Mouse (Mus musculus): ENCODE measurements around the gene Trim41.

Trim41 gene

DNA sequence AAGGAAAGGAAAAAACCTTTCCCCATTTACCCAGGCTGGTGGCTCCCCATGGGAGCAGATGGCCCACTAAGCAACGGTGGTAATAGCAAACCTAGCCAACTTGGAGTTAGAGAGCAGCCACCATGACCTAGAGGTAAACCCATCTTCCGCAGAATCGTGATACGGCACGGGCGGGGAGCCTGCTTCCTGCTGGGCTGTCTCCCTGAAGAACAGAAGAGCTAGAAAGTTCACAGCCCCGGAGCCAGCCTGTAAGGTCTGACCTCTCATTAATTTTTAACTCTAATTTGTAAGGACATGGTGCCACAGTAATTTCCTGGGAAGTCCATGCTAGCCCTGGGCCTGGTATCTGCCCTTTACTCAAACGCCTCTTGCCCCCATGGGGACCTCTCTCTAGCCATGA is 26.2 kb downstream of the Trim41 start:
- no peak for DNase-seq (ENCODE audit: low spot score)

DNA sequence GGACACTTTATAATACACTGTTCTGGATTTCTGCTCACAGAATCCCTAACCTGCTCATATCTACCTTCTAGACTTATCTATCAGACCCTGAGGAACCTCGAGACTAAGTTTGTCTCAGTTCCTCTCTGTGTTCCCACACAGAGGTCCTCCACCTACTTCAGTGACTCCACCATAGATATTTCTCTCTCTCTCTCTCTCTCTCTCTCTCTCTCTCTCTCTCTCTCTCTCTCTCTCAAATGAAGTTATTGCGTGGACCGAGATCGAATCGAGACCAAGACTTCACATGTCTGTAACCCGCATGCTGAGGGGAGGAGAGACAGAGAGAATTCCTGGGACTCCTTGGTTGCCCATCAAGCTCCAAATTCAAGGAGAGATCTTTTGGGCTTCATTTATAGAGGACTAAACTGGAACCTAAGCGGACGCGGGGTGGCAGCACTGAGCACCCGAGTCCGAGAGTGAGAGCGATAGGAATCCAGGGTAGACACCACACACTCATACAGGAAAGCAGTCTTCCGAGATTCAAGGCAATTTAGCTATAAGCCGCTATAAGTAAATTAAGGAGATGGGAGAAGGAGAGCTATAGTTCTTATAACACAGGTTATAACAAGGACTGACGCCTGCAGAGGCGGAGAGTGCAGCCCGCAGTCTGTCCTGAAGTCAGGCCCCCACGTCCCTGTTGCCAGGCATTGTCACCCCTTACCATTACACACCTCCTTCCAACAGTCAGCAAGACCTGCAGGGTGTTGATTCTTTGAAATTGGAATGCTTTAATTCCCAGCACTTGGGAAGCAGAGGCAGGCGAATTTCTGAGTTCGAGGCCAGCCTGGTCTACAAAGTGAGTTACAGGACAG is 27.0 kb downstream of the Trim41 start:
- peak; percentile 94 for DNase-seq (ENCODE audit: low spot score)

GRCm38 (mm10) chr11:48789215-48789614 is 27.9 kb downstream of the Trim41 start:
- no peak for DNase-seq (ENCODE audit: low spot score)

DNA sequence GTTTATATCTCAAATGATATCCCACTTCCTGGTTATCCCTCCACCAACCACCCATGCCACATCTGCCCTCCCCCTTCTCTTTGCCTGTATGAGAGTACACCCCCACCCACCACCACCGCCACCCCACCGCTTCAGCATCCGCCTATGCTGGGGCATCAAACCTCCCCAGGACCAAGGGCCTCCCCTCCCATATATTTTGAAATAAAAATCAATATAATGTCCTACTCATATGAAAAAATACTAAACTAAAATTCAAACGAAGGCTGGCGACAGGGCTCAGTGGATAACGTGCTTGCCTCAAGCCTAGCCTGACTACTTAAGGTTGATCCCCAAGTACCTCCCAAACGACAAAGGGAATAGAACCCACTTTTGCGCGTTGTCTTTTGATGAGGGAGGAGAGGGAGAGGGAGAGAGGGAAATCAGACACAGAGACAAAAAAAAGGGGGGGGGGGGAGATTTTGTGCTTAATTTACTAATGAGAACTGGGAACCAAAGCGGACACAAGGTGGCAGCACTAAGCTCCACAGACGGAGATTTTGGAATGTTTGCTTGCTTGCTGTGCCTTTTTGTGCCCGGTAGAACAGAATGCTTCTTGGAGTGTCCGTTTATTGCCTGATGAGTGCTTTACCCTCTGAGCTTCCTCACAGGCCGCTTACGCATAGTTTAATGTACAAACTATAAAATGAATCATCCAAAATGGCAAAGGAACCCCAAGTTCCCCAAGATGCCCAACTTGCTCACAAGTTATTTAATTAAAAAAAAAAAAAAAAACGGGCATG is 28.7 kb downstream of the Trim41 start:
- DNase-seq (ENCODE audit: low spot score), result peak; percentile 94

DNA sequence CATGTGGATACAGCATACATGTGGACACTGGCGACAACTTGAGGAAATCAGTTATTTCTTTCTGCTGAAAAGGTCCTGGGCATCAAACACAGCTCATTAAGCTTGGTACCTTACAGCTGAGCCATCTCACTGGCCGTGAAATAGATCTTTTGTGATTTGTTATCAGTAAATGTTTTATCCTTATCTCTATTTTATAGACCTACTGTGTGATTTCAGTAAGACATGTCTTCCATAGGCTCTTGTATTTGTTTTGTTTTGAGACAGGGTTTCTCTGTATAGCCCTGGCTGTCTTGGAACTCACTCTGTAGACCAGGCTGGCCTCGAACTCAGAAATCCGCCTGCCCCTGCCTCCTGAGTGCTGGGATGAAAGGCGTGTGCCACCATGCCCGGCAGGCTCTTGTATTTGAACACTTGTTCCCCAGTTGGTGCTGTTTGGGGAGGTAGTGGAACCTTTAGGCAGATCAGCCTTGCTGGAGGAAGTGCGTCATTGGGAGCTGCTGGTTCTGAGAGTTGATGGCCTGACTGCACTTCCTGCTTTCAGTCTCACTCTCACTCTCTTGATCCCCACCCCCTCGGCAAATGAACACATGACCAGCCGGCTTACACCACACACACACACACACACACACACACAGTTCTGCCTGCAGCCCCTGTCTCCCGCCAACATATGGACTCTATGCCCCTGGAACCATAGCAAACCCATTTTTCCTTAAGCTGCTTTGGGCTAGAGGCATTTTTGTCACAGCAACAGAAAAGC is 29.5 kb downstream of the Trim41 start:
- DNase-seq (ENCODE audit: low spot score), result peak; percentile 72

GRCm38 (mm10) chr11:48782243-48782642 is 34.9 kb downstream of the Trim41 start:
- no peak for DNase-seq (ENCODE audit: low spot score)

- no peak for DNase-seq (ENCODE audit: low spot score)
Measured at GRCm38 (mm10) chr11:48779450-48779849, 37.7 kb downstream of the Trim41 start.

DNA sequence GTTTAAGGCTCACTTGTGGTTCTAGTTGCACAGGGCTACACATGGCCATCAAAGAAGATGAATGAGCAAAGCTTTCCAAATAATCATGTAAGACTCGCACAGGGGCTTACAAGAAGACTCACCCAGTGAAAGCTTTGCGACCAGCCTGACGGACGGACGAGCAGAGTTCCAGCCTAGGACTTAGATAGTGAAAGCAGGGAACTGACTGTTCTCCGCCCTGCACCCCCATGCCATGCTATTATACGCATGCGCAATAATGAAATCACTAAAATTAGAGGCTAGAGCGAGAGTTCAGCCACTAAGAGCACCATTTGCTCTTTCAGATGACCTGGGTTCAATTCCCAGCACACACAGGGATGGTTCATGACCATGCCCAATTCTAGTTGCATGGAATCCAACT is 39.9 kb downstream of the Trim41 start:
- DNase-seq (ENCODE audit: low spot score), result no peak

DNA sequence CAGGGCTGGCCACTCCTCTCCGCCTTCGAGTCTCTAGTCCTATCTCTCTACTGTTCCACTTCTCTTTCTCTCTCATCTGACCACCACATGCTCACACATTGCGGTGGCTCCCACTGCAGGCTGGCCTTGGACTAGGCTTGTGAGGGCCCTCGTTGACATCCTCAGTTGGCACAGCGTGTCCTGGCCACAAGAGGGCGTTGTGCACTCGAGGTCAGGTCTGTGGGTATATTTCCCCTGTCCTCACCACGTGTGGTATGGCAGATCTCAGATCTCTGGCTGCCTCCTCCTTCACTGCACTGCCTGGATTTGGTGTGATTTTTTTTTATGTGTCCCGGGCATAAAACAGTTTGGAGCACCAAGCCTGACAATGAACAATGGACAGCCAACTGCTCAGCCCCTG is 40.5 kb downstream of the Trim41 start:
- DNase-seq (ENCODE audit: low spot score), result no peak

DNA sequence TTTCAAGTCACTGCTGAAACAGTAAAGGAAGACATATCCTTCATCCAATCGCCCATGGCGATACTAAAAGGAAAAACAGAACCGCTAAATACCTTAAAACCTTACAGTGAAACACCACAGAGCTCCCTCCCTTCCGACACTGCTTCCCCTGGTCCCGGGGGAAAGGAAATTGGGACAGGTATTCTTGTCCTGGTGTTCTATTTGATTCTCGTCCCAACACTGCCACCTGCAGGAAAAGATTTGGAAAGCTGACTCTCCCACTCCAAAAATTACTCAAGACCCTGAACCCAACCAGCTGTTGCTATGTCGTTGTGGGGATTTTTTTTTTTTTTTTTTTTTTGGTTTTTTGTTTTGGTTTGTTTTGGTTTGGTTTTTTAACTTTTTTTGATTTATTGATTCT is 41.7 kb downstream of the Trim41 start:
- peak; percentile 76 for DNase-seq (ENCODE audit: low spot score)

- DNase-seq (ENCODE audit: low spot score), result peak; percentile 53
Measured at GRCm38 (mm10) chr11:48774443-48775298, 42.5 kb downstream of the Trim41 start.

DNA sequence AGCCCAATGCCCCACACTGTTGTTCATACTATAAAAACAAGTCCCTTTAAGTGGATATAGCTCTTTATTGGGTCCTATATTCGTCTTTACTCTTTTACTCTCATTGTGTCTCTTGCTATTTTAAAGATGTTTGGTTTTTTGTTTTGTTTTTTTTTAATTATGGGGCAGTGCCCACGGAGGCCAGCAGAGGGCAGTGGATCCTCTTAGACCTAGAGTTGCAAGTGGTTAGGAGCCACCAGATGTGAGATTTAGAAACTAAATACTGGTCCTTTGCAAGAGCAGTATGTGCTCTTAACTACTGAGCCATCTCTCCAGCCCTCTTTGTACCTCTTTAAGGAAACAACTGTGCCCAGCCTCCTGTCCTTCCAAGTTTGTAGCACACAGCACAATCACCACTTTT is 45.5 kb downstream of the Trim41 start:
- peak; percentile 56 for DNase-seq (ENCODE audit: low spot score)

DNA sequence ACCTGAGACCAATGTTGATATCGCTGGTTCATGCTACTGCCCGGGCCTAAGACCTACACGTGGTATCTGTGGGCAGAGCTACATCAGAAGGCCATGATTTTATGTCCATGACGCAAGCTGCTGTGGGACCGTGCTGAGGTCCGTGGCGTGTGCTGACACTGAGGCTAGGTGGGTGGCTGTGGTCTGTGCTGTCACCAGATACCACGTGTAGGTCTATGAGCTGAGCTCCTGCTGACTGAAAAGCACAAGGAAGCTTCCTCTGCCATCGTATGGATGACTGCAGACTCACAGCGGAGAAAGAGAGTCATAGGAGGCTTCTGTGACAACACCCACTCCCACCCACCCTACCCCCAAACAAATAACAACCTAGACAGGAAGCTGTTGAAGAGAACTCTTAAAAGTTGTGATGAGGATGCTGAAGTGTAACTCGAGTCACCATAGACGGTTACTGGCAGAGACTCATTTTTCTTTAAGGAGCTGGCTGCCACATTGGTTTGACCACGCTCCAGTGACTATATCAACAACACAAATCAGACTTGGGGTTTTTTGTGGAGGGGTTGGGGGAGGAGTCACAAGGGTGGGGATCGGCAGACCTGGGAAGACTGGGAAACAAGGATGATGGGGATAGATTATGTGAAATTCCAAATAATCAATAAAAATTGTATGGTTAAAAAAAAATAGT is 49.8 kb downstream of the Trim41 start:
- no peak for DNase-seq (ENCODE audit: low spot score)

GRCm38 (mm10) chr11:48764119-48764518 is 53.0 kb downstream of the Trim41 start:
- no peak for DNase-seq (ENCODE audit: low spot score)

- DNase-seq (ENCODE audit: low spot score), result no peak
Measured at GRCm38 (mm10) chr11:48759021-48759420, 58.1 kb downstream of the Trim41 start.
